Mouse (Mus musculus): ENCODE results near the gene Acads.

GRCm38 (mm10) chr5:115060977-115061376, 58.2 kb downstream of the Acads start:
- no peak for TF ChIP-seq CTCF (IDR thresholded peaks at IDR 0.05; ENCODE audit: borderline replicate concordance, insufficient read depth, low read depth, low read length)
- TF ChIP-seq POLR2A (IDR thresholded peaks at IDR 0.05; ENCODE audit: borderline replicate concordance, insufficient read depth, low read length), result no peak
